Mouse (Mus musculus) embryonic facial prominence, embryonic 14.5 days (tissue): ENCODE results near the gene Pard3. TPM values are rescaled to one million over a fixed set of nuclear protein-coding genes. Genes with fewer than 3 reads are reported as not detected.

Experiments
- ATAC-seq: fragments of 200-750 bp; cut with Nextera tagmentation; 2 replicates; pipeline ENCODE4 v1.8.0; 2017; ENCODE audit warnings: low read depth, moderate number of reproducible peaks, moderate TSS enrichment
- DNase-seq: peaks from one replicate; pipeline ENCODE4 v3.0.0-alpha.2; 2015; ENCODE audit warnings: low spot score
- H3K27ac ChIP-seq: fragments of 300-500 bp; sonication (generic); replicated peaks from 2 replicates; pipeline ENCODE4 v1.5.1; 2014; ENCODE audit warnings: low read depth, mild to moderate bottlenecking, low read length, moderate library complexity
- H3K27me3 ChIP-seq: fragments of 300-500 bp; sonication (generic); replicated peaks from 2 replicates; pipeline ENCODE4 v1.6.1; 2014; ENCODE audit warnings: low read length; ENCODE audit not compliant: control insufficient read depth, insufficient read depth
- H3K36me3 ChIP-seq: fragments of 300-500 bp; sonication (generic); 2 replicates; pipeline ENCODE4 v1.6.1; 2014; ENCODE audit warnings: low read length, mixed read lengths; ENCODE audit not compliant: control insufficient read depth, insufficient read depth
- H3K4me1 ChIP-seq: fragments of 300-500 bp; sonication (generic); 2 replicates; pipeline ENCODE4 v1.6.1; 2014; ENCODE audit warnings: antibody characterized with exemption, low read length; ENCODE audit not compliant: control insufficient read depth, insufficient read depth
- H3K4me2 ChIP-seq: fragments of 300-500 bp; sonication (generic); 2 replicates; pipeline ENCODE4 v1.6.1; 2014; ENCODE audit warnings: low read depth, mild to moderate bottlenecking, low read length, moderate library complexity, mixed read lengths
- H3K4me3 ChIP-seq: fragments of 300-500 bp; sonication (generic); 2 replicates; pipeline ENCODE4 v1.5.1; 2014; ENCODE audit warnings: low read depth, mild to moderate bottlenecking, low read length
- H3K9ac ChIP-seq: fragments of 300-500 bp; sonication (generic); 2 replicates; pipeline ENCODE4 v1.6.1; 2014; ENCODE audit warnings: low read depth, mild to moderate bottlenecking, low read length, moderate library complexity, mixed read lengths
- H3K9me3 ChIP-seq: fragments of 300-500 bp; sonication (generic); 2 replicates; pipeline ENCODE4 v1.6.1; 2016; ENCODE audit warnings: low read length; ENCODE audit not compliant: control insufficient read depth
- WGBS: fragments of 180-500 bp; shearing (Covaris S2); extraction: QIAGEN DNeasy Blood & Tissue Kit; methylation state at CpG from one replicate; pipeline ENCODE4 v1.1.7; 2014; 5-methylcytosine and 5-hydroxymethylcytosine counted together
- polyA plus RNA-seq: library from polyadenylated mRNA; unstranded; fragments of >200 nt; fragmentation: Nextera tagmentation; extraction: Ambion mirVana; gene quantifications from 2 replicates; pipeline ENCODE4 v1.2.1, GENCODE M21; 2014

Gene Pard3
- polyA plus RNA-seq, 1 experiment from 2014 or later, result 35.4 TPM

DNA sequence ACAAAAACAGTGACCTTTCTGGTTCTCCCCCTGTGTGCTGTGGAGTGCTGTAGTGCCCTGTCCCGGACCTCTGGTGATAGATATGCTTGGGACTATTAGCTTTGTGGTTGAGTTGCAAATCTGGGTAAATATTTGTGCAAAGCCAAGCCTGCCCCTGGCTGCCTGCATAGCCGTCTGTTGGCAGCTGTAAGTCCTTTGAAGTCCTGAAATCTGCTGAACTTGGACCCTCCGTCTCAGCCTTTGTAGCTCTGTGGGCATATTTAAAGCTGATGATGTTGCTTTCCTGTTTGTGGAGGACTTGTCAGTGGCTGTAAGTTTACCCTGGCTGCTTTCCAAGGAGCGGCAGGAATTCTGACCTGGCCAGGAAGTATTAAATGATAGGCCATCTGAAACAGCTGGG lies 120.3 kb downstream of the Pard3 start:
- H3K4me3 ChIP-seq, result no peak overlapping the region
- no peaks in the 10 kb centered on the region for H3K9me3 ChIP-seq
- H3K36me3 ChIP-seq, result no peaks in the 10 kb centered on the region
- H3K4me2 ChIP-seq, result no peak overlapping the region
- 15% methylated on average over 4 of the region's 4 CpGs for WGBS
- DNase-seq, result peak; percentile 73
- no peaks in the 10 kb centered on the region for H3K27me3 ChIP-seq
- H3K4me1 ChIP-seq, result peaks cover 16% of the 10 kb centered on the region
- H3K9ac ChIP-seq, result no peak overlapping the region
- no peak overlapping the region for H3K27ac ChIP-seq
- ATAC-seq, result peak; percentile 59; the same call in 1 of the 2 replicates

DNA sequence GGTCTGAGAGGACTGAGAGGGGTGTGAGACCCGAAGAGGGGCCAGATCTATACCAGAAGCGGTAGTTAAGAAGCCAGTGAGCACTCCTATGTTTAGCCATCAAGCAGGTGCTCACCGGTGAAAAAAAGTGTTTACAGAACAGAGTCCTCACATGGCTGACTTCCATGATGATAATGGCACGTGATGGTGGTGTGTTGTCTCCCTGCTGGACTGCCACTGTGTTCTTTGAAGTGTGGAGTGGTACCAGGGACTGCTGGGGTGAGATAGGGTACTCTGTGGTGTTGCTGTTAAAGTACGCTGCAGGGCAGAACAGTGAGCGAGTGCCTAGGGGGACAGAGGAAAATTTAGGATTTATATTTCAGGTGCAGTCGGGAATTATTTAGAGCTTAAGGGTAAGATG lies 122.2 kb downstream of the Pard3 start:
- peaks cover 16% of the 10 kb centered on the region for H3K4me1 ChIP-seq
- no peaks in the 10 kb centered on the region for H3K9me3 ChIP-seq
- 58% methylated on average over 7 of the region's 7 CpGs for WGBS
- no peak for DNase-seq
- no peaks in the 10 kb centered on the region for H3K27me3 ChIP-seq
- no peak overlapping the region for H3K4me3 ChIP-seq
- H3K36me3 ChIP-seq, result no peaks in the 10 kb centered on the region
- ATAC-seq, result no peak
- no peak overlapping the region for H3K4me2 ChIP-seq
- H3K9ac ChIP-seq, result no peak overlapping the region
- H3K27ac ChIP-seq, result no peak overlapping the region

DNA sequence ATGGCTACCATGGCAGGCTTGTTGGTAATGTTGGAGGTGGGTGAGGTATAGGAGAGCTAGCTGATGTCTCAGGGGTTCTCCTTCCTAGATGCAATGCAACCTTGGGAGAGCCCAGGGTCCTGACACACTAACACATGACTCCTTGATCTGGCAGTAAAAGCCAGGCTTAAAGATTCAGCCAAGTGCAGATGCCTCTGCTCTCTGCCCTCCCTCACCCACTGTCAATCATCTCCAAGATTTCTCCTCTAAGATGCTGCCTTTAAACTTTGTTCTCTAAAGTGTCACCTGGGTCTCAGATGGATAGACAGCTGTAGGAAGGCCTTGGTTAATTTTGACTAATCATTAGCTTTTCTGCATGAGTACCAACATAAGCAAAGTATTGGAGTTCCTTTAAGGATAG lies 125.0 kb downstream of the Pard3 start:
- H3K36me3 ChIP-seq, result no peaks in the 10 kb centered on the region
- H3K27ac ChIP-seq, result no peak overlapping the region
- H3K9ac ChIP-seq, result no peak overlapping the region
- DNase-seq (no peak), ATAC-seq (no peak)
- no peaks in the 10 kb centered on the region for H3K9me3 ChIP-seq
- H3K4me1 ChIP-seq, result peaks cover 10% of the 10 kb centered on the region; the same call in 1 of the 2 replicates
- no peak overlapping the region for H3K4me2 ChIP-seq
- no peaks in the 10 kb centered on the region for H3K27me3 ChIP-seq
- H3K4me3 ChIP-seq, result no peak overlapping the region

DNA sequence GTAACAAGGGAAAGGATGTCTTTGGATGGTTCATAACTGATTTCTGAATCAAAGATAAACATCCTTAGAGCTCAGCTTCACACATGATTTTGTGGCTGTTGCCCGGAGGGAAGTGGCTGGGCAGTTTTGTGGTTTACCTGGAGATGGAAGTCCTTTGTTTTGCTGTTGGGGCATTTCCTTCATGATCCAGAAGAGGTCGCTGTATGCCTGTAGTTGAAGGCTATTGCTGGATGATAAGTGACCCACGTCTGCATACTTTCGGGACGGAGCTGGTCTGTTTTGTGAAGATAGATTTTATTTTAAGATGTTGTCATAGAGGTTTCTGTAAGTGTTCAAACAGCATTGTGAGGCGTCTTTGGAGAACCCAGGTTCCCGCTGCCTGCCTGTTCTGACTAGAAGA lies 126.7 kb downstream of the Pard3 start:
- H3K27me3 ChIP-seq, result no peaks in the 10 kb centered on the region
- no peak overlapping the region for H3K4me2 ChIP-seq
- H3K4me1 ChIP-seq, result 0 out of 2 replicates have a peak, but pooled peaks cover 4% of the 10 kb centered on the region
- 44% methylated on average over 7 of the region's 7 CpGs for WGBS
- DNase-seq (peak; percentile 62), ATAC-seq (no peak)
- H3K27ac ChIP-seq, result no peak overlapping the region
- H3K9ac ChIP-seq, result no peak overlapping the region
- H3K36me3 ChIP-seq, result no peaks in the 10 kb centered on the region
- no peaks in the 10 kb centered on the region for H3K9me3 ChIP-seq
- no peak overlapping the region for H3K4me3 ChIP-seq

DNA sequence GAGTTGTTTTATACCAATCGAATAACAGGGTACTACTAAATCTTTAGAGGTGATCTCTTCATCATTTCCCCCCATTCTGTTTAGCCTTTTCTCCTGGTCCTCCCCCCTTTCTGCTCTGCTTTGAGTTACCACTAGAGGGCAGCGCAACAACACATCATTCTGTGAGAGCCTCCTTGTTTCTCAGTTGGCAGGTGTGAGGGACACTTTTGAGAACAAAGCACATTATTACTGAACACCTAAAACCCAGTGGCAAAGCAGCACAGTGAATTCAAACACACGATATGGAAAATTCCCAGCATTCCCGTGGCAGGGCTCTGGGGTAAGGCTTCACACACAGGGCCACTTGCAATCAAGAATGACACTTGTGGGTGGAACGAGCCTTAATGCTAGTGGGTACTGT lies 127.7 kb downstream of the Pard3 start:
- ATAC-seq (no peak), DNase-seq (peak; percentile 70)
- H3K4me3 ChIP-seq, result no peak overlapping the region
- no peaks in the 10 kb centered on the region for H3K9me3 ChIP-seq
- no peaks in the 10 kb centered on the region for H3K36me3 ChIP-seq
- H3K4me2 ChIP-seq, result no peak overlapping the region
- peaks cover 10% of the 10 kb centered on the region; the same call in 1 of the 2 replicates for H3K4me1 ChIP-seq
- WGBS, result 41% methylated on average over 5 of the region's 5 CpGs
- H3K27me3 ChIP-seq, result no peaks in the 10 kb centered on the region
- no peak overlapping the region for H3K27ac ChIP-seq
- H3K9ac ChIP-seq, result no peak overlapping the region

DNA sequence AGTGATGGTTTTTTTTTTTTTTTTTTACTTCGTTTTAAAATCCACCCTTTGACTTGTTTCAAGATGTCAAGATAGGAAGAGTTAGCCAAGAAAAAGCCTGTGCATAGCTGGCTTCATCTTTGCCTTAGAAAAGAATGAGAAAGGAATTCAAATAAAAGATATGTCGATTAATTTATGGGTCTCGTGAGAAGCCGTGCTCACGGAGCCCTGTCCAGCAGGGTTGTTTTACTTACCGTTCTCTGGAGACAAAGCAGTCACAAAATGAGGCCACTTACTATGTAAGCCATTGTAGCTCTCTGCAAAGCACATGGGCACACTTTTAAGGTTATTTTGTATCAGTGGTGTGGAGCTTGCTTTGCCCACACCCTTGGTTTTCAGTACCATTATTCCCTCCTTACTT lies 128.1 kb downstream of the Pard3 start:
- DNase-seq (no peak), ATAC-seq (no peak)
- Histone ChIP-seq H3K9me3 (no peaks in the 10 kb centered on the region), H3K4me1 (peaks cover 10% of the 10 kb centered on the region; the same call in 1 of the 2 replicates), H3K27me3 (no peaks in the 10 kb centered on the region), H3K27ac (no peak overlapping the region), H3K9ac (no peak overlapping the region), H3K4me3 (no peak overlapping the region), H3K4me2 (no peak overlapping the region), H3K36me3 (no peaks in the 10 kb centered on the region)
- 69% methylated on average over 6 of the region's 6 CpGs for WGBS

DNA sequence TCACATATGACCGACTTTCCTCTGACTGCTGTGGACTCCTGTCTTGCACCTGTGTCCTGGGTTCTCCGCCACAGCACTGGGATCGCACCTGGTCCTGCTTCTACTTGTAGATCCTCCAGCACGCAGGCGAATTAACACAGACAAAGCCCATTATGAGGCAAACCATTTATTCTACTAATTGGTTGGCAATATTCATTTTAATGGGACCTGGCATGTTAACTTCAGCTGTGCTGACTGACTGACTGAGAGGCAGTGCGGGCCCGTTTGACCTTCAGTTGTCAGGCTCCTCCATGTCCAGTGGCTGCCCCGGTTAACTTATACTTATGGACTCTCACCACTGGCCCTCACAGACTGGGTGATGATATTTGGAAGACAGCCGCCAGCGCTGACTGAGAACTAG lies 128.6 kb downstream of the Pard3 start:
- H3K27ac ChIP-seq, result no peak overlapping the region
- peaks cover 10% of the 10 kb centered on the region; the same call in 1 of the 2 replicates for H3K4me1 ChIP-seq
- ATAC-seq, result no peak

DNA sequence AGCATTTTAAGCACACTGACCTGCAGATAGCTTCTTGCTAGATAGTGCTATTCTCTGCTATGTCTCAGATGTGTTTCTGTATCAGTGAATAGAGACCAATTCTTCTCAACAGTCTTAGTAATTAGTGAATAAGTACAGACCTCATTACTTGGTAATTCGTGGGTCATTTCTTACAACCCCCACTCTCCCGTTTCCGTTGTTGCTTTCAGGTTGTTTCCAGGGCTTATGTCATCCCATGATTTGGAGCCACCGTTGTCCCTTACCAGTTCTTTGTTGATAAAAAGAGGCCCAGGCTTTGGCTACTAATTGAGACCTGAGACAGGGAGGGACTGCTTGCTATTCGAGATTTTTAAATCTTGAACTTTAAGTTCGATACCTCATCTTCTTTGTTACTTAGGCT lies 129.7 kb downstream of the Pard3 start:
- Histone ChIP-seq H3K36me3 (no peaks in the 10 kb centered on the region), H3K27ac (no peak overlapping the region), H3K9me3 (no peaks in the 10 kb centered on the region), H3K4me2 (no peak overlapping the region), H3K4me1 (peaks cover 10% of the 10 kb centered on the region; the same call in 1 of the 2 replicates), H3K27me3 (no peaks in the 10 kb centered on the region), H3K9ac (no peak overlapping the region), H3K4me3 (no peak overlapping the region)
- DNase-seq (no peak), ATAC-seq (no peak)
- WGBS, result 61% methylated on average over 6 of the region's 6 CpGs

More for the DNA sequence above, 128.6 kb downstream of the Pard3 start:
- Histone ChIP-seq H3K27me3 (no peaks in the 10 kb centered on the region), H3K4me2 (no peak overlapping the region), H3K9me3 (no peaks in the 10 kb centered on the region), H3K9ac (no peak overlapping the region), H3K36me3 (no peaks in the 10 kb centered on the region), H3K4me3 (no peak overlapping the region)
- no peak for DNase-seq
- 89% methylated on average over 10 of the region's 10 CpGs for WGBS

DNA sequence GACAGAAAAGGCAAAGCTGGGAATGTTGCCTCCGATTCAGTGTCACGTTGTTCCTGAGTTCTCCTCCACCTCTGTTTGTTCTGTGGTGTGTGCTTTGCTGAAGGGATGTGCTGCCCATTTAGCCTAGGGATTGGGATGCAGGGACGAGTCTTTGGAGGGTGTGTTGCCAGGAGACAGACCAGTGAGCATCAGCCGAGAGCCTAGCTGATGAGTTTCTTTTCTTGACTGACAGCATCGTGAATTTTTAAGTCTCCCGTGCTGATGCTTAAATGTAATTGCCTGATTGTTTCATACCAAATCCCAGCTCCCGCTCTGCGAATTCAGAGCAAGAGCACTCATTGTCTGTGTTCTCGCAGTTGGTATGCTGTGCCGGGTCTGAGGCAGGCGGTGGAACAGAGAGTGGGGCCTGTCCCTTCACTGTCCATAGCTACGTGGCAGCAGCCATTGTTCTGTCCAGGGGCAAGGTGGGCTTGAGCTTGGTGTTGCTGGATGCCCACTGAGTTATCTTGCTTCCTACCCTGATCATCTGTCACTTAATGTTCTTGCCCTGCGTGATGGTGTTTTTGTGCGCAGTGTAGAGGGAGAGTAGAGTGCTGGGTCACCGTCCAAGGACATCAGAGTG lies 131.2 kb downstream of the Pard3 start:
- peaks cover 10% of the 10 kb centered on the region; the same call in 1 of the 2 replicates for H3K4me1 ChIP-seq
- whole genome bisulfite sequencing, result 77% methylated on average over 15 of the region's 15 CpGs

More for the DNA sequence above, 131.2 kb downstream of the Pard3 start:
- H3K36me3 ChIP-seq, result no peaks in the 10 kb centered on the region
- no peak for ATAC-seq
- DNase-seq, result no peak
- H3K4me2 ChIP-seq, result no peak overlapping the region
- no peak overlapping the region for H3K4me3 ChIP-seq
- no peak overlapping the region for H3K27ac ChIP-seq
- H3K9me3 ChIP-seq, result no peaks in the 10 kb centered on the region
- H3K27me3 ChIP-seq, result no peaks in the 10 kb centered on the region
- H3K9ac ChIP-seq, result no peak overlapping the region
